Mouse (Mus musculus): ENCODE measurements around the gene Fbxw17. TPM values are rescaled to one million over a fixed set of nuclear protein-coding genes. Genes with fewer than 3 reads are reported as not detected.

The Fbxw17 gene
- polyA plus RNA-seq (2014; fragmentation: Illumina TruSeq; extraction: RNeasy Lipid Tissue Mini Kit (QIAGEN cat#74804); ENCODE audit: low replicate concordance): 5.7 TPM

DNA sequence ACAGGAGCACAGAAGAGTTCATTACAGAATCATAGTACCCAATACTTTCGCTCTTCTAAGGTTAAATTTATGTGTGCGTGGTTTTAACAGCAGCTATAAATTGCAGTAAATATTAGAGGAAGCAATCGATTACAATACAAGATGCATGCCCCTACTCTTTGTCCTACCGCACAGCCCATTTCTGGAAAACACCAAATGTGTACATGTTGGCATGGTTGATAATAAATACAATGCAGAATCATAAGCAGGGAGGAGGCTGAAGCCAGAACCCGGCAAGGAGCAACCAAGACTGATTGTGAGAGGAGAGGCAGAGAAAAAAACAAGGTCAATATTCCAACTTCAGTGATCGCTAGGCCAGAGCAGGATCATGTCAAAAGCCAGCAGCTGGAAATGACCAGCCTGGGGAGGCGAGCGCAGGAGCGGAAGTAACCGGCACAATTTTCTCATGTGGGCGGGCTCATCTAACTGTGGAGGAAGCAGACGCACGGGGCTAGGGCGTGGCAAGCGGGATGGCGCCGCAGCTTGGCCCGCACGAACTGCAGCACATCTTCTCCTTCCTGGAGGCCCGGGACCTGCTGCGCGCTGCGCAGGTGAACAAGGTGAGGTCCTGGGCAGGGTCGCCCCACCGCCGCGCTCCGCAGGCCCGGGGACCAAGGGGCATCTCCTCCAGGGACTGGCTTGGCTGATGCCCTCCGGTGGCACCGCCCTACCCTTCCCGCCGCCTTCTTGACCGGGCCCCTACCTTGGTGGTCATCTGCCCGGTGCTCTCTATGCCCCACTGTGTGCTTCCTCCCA, at the start of gene Fbxw17:
Gene Fbxw17 (plus strand): TSS at position 476 of the 795 bp plus-strand sequence.

DNA sequence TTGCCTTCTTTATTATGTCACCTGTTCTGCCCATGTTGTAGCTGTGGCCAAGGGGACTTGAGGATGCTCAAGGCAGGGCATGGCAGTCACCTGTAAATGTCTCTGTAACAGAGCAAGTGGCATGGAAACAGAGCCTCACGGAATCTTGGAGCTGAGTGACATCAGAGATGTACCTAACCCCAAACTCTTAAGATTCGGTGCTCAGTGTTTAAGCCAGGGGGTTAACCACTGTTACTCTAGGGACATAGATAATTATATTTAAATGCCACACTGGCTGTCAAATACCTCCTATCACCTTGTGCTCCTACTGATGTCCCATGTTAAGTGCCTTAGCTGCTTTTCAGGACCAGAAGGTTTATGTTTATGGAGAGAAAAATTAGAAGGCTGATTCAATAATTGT, 26.1 kb downstream of the Fbxw17 start, which contains the start of gene Gm47429:
Gene Gm47429 (minus strand): TSS at position 101 of the 400 bp plus-strand sequence.

DNA sequence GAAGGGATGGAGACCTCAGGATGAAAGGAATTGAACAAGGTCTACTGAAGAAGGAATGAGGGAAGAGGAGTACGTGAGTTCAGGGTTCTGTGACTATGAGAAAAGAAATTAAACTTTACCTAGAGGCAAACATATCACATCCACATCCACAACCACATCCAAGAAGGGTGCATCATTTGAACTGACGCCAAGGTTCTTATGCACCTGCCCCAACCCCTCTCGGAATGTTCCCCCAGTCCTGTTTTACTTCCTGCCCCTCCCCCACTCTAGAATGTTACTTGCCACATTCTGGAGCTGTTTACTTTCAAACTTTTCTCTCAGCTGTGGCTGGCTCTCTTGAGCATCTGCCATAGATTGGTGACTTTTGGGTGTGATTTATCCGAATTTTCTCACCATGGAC, 49.3 kb downstream of the Fbxw17 start, which contains the start of gene Nutm2:
Gene Nutm2 (plus strand): TSS at position 301 of the 400 bp plus-strand sequence.

Other genes with a start within 250 kb of the Fbxw17 start
- not detected for gene Gm906, start 167.6 kb upstream of the Fbxw17 start, polyA plus RNA-seq (2014; fragmentation: Illumina TruSeq; extraction: RNeasy Lipid Tissue Mini Kit (QIAGEN cat#74804); ENCODE audit: low replicate concordance)
- not detected for gene Gm47429, start 26.0 kb downstream of the Fbxw17 start, polyA plus RNA-seq (2014; fragmentation: Illumina TruSeq; extraction: RNeasy Lipid Tissue Mini Kit (QIAGEN cat#74804); ENCODE audit: low replicate concordance)
- not detected for gene Nutm2, start 49.4 kb downstream of the Fbxw17 start, polyA plus RNA-seq (2014; fragmentation: Illumina TruSeq; extraction: RNeasy Lipid Tissue Mini Kit (QIAGEN cat#74804); ENCODE audit: low replicate concordance)
- not detected for gene Gm904, start 225.4 kb downstream of the Fbxw17 start, polyA plus RNA-seq (2014; fragmentation: Illumina TruSeq; extraction: RNeasy Lipid Tissue Mini Kit (QIAGEN cat#74804); ENCODE audit: low replicate concordance)